Mouse (Mus musculus) large intestine, adult 2 months (tissue): ENCODE measurements around the gene Vps53. TPM values are rescaled to one million over a fixed set of nuclear protein-coding genes. Genes with fewer than 3 reads are reported as not detected.

Experiments used
- DNase-seq: peaks from one replicate; pipeline ENCODE4 v3.0.0-alpha.2; 2012; ENCODE audit warnings: low read depth, low spot score
- WGBS: fragments of 180-500 bp; shearing (Covaris S2); methylation state at CpG from one replicate; pipeline ENCODE4 v1.1.7; 2018; 5-methylcytosine and 5-hydroxymethylcytosine counted together
- polyA plus RNA-seq: library from polyadenylated mRNA; depleted of rRNA; stranded (reverse); fragments of >200 nt; gene quantifications from 2 replicates; pipeline ENCODE4 v1.2.3, GENCODE M21; 2012

Gene Vps53
- polyA plus RNA-seq, 1 experiment: 34.5 TPM

- WGBS: under 1% methylated on average over 28 of the region's 28 CpGs
- DNase-seq: peak; percentile 39
Observed at GRCm38 (mm10) chr11:76178726-76179494, 537 bp downstream of the Vps53 start.

- WGBS: 76% methylated on average over 5 of the region's 5 CpGs
- DNase-seq: no peak
Observed at GRCm38 (mm10) chr11:76170207-76170606, 9.2 kb downstream of the Vps53 start.

- no peak for DNase-seq
- 74% methylated on average over 3 of the region's 3 CpGs for WGBS
Observed at GRCm38 (mm10) chr11:76168976-76169375, 10.5 kb downstream of the Vps53 start.

- 15% methylated on average over 5 of the region's 5 CpGs for WGBS
Observed at GRCm38 (mm10) chr11:76167079-76167765, 12.2 kb downstream of the Vps53 start.

GRCm38 (mm10) chr11:76166657-76167056 is 12.8 kb downstream of the Vps53 start:
- 86% methylated on average over 4 of the region's 4 CpGs for WGBS
- no peak for DNase-seq

More at GRCm38 (mm10) chr11:76167079-76167765, 12.2 kb downstream of the Vps53 start:
- DNase-seq: peak; percentile 74

GRCm38 (mm10) chr11:76160251-76160650 is 19.2 kb downstream of the Vps53 start:
- WGBS: 68% methylated on average over 6 of the region's 6 CpGs
- DNase-seq: no peak

- WGBS: 87% methylated on average over 2 of the region's 2 CpGs
- no peak for DNase-seq
Observed at GRCm38 (mm10) chr11:76158375-76158774, 21.1 kb downstream of the Vps53 start.

GRCm38 (mm10) chr11:76154861-76155260 is 24.6 kb downstream of the Vps53 start:
- DNase-seq: no peak
- WGBS: 85% methylated on average over 2 of the region's 2 CpGs

- no peak for DNase-seq
- 83% methylated on average over 2 of the region's 2 CpGs for WGBS
Observed at GRCm38 (mm10) chr11:76154200-76154599, 25.2 kb downstream of the Vps53 start.

GRCm38 (mm10) chr11:76153236-76153951 is 26.1 kb downstream of the Vps53 start:
- DNase-seq: no peak
- WGBS: 78% methylated on average over 5 of the region's 5 CpGs

GRCm38 (mm10) chr11:76150980-76151379 is 28.5 kb downstream of the Vps53 start:
- DNase-seq: no peak
- 46% methylated on average over 4 of the region's 4 CpGs for WGBS

GRCm38 (mm10) chr11:76148055-76149008 is 31.1 kb downstream of the Vps53 start:
- WGBS: 32% methylated on average over 8 of the region's 8 CpGs

GRCm38 (mm10) chr11:76146187-76147010 is 33.0 kb downstream of the Vps53 start:
- 38% methylated on average over 8 of the region's 8 CpGs for WGBS
- no peak for DNase-seq

More at GRCm38 (mm10) chr11:76148055-76149008, 31.1 kb downstream of the Vps53 start:
- no peak for DNase-seq

- DNase-seq: no peak
- WGBS: 67% methylated on average over 1 of the region's 1 CpGs
Observed at GRCm38 (mm10) chr11:76145169-76145568, 34.3 kb downstream of the Vps53 start.

- DNase-seq: no peak
- 61% methylated on average over 8 of the region's 8 CpGs for WGBS
Observed at GRCm38 (mm10) chr11:76144386-76144785, 35.1 kb downstream of the Vps53 start.

GRCm38 (mm10) chr11:76137996-76138395 is 41.5 kb downstream of the Vps53 start:
- DNase-seq: no peak
- WGBS: 79% methylated on average over 3 of the region's 3 CpGs

- no peak for DNase-seq
- WGBS: 84% methylated on average over 7 of the region's 7 CpGs
Observed at GRCm38 (mm10) chr11:76135641-76136437, 43.6 kb downstream of the Vps53 start.

GRCm38 (mm10) chr11:76130859-76131258 is 48.6 kb downstream of the Vps53 start:
- 51% methylated on average over 5 of the region's 5 CpGs for WGBS
- DNase-seq: no peak
